Comparison of ENCODE assay signal across 9 mouse cellular contexts in genomic region chr2:152089078-152089477, GRCm38 (mm10). TPM values are rescaled to one million over a fixed set of nuclear protein-coding genes. Genes with fewer than 3 reads are reported as not detected.
DNase-seq lines count a peak whose midpoint lies in the region; ATAC-seq and TF ChIP-seq lines count a peak whose summit lies in the region.
"Had no signal": no experiment of that assay in that cellular context is flagged by ENCODE, and none has a peak within 500 bp of the region (broad histone marks: within the 10 kb centered on the region; RNA-seq: fewer than 3 reads in every experiment).

No protein-coding gene starts in this region.

- TF ChIP-seq POLR2A in thymus, adult 2 months (IDR thresholded peaks at IDR 0.05; ENCODE audit: control insufficient read depth, extremely low read depth, insufficient read depth, low read length, poor library complexity), result no peak

- no peaks in the 10 kb centered on the region for H3K9me3 ChIP-seq in heart, embryonic 10.5 days
- no peaks in the 10 kb centered on the region for H3K9me3 ChIP-seq in lung, embryonic 14.5 days (ENCODE audit: low read depth, low read length)
- H3K9me3 ChIP-seq: hindbrain, embryonic 15.5 days had no signal

- intact Hi-C loops in heart, postnatal 14 days (cut with DNase I), result loop anchor here (2.0 to 5.0 kb wide), 2 partner anchors 60 to 278 kb away; no protein-coding TSS in a partner anchor

- peaks cover 22% of the 10 kb centered on the region for H3K4me1 ChIP-seq in heart, embryonic 10.5 days
- H3K4me1 ChIP-seq in thymus, adult 2 months (replicated peaks; ENCODE audit: control insufficient read depth, insufficient read depth, low read length), result peaks cover 5% of the 10 kb centered on the region; the same call in 1 of the 2 replicates
- H3K4me1 ChIP-seq in lung, embryonic 14.5 days (ENCODE audit: insufficient read depth), result no peaks in the 10 kb centered on the region

- DNase-seq in heart, adult 8-10 months (ENCODE audit: low spot score), result peak; percentile 39
- no peak for DNase-seq in heart, embryonic 10.5 days (ENCODE audit: low spot score)
- DNase-seq in thymus, adult 2 months, result peak; percentile 23
- no peak for DNase-seq in thymus, adult 18-20 months
- peak; percentile 75 for DNase-seq in cerebellum, adult 8-10 months
- DNase-seq in heart, postnatal 14 days, result peak; percentile 44 to 68
- DNase-seq in lung, embryonic 14.5 days, result peak; percentile 76
- peak; percentile 66 for DNase-seq in testis, postnatal 10 days (ENCODE audit: low spot score)

- peaks cover 91% of the 10 kb centered on the region for H3K27me3 ChIP-seq in heart, embryonic 10.5 days (ENCODE audit: insufficient read depth, poor library complexity, severe bottlenecking)
- no peaks in the 10 kb centered on the region; the same call in 1 of the 2 replicates for H3K27me3 ChIP-seq in thymus, adult 2 months (ENCODE audit: control insufficient read depth, insufficient read depth, low read length)
- H3K27me3 ChIP-seq in lung, embryonic 14.5 days (ENCODE audit: insufficient read depth, low read length), result peaks cover 38% of the 10 kb centered on the region

- H3K9ac ChIP-seq in lung, embryonic 14.5 days, result no peak overlapping the region
- H3K9ac ChIP-seq: hindbrain, embryonic 15.5 days had no signal

- H3K4me2 ChIP-seq in lung, embryonic 14.5 days, result no peak overlapping the region
- H3K4me2 ChIP-seq: hindbrain, embryonic 15.5 days had no signal

- TF ChIP-seq CTCF in thymus, adult 2 months (IDR thresholded peaks at IDR 0.05; ENCODE audit: borderline replicate concordance, control insufficient read depth, extremely low read depth, insufficient read depth, low read length, poor library complexity), result no peak
- TF ChIP-seq CTCF in lung, embryonic 14.5 days (IDR thresholded peaks at IDR 0.05; ENCODE audit: low read depth), result peak; percentile 75

- no peak overlapping the region for H3K27ac ChIP-seq in heart, embryonic 10.5 days
- no peak overlapping the region for H3K27ac ChIP-seq in thymus, adult 2 months (ENCODE audit: control insufficient read depth, insufficient read depth, low read length)
- H3K27ac ChIP-seq in lung, embryonic 14.5 days (ENCODE audit: low read depth), result no peak overlapping the region
- H3K27ac ChIP-seq: hindbrain, embryonic 15.5 days had no signal

- no peaks in the 10 kb centered on the region for H3K36me3 ChIP-seq in heart, embryonic 10.5 days
- H3K36me3 ChIP-seq in thymus, adult 2 months (ENCODE audit: control insufficient read depth, insufficient read depth, low read length), result no peaks in the 10 kb centered on the region
- no peaks in the 10 kb centered on the region for H3K36me3 ChIP-seq in lung, embryonic 14.5 days (ENCODE audit: insufficient read depth)

- WGBS in heart, embryonic 10.5 days, result 14% methylated on average over 4 of the region's 4 CpGs
- WGBS in thymus, adult 2 months, result 6% methylated on average over 4 of the region's 4 CpGs
- WGBS in lung, embryonic 14.5 days, result 10% methylated on average over 4 of the region's 4 CpGs

- no peak for ATAC-seq in lung, embryonic 14.5 days (ENCODE audit: insufficient read depth)

- no peak overlapping the region for H3K4me3 ChIP-seq in heart, embryonic 10.5 days
- no peak overlapping the region for H3K4me3 ChIP-seq in thymus, adult 2 months (ENCODE audit: control insufficient read depth, insufficient read depth, low read length)
- H3K4me3 ChIP-seq in lung, embryonic 14.5 days (ENCODE audit: low read depth, low read length), result no peak overlapping the region
- H3K4me3 ChIP-seq: hindbrain, embryonic 15.5 days had no signal

RNA-seq across cellular contexts. Expression of gene Scrt2, which starts 7.7 kb away (rescaled TPM):
- total RNA-seq in heart, adult 8-10 months (2022), result not detected
- not detected in 2 replicates for polyA plus RNA-seq in heart, embryonic 10.5 days (2016; fragmentation: Nextera tagmentation; extraction: Ambion mirVana)
- polyA plus RNA-seq in thymus, adult 2 months (2012; rRNA removed), result 0.16 and 0.27 TPM in 2 replicates
- not detected for total RNA-seq in heart, postnatal 14 days (2021)
- not detected in 2 replicates for polyA plus RNA-seq in lung, embryonic 14.5 days (2014; fragmentation: Nextera tagmentation; extraction: Ambion mirVana)

RNA-seq across cellular contexts. Expression of gene Srxn1, which starts 16.2 kb away (rescaled TPM):
- total RNA-seq in heart, adult 8-10 months (2022), result 10 to 100 TPM; 19.5 to 33.1 (median 28.9) TPM
- 8.1 and 9.1 TPM in 2 replicates for polyA plus RNA-seq in heart, embryonic 10.5 days (2016; fragmentation: Nextera tagmentation; extraction: Ambion mirVana)
- polyA plus RNA-seq in thymus, adult 2 months (2012; rRNA removed), result 46.8 and 50.3 TPM in 2 replicates
- 10 to 100 TPM in 1 of 2 experiments, 1 to 10 TPM in 1; 9.8 to 11.9 TPM for total RNA-seq in heart, postnatal 14 days (2021)
- 5.6 and 6.6 TPM in 2 replicates for polyA plus RNA-seq in lung, embryonic 14.5 days (2014; fragmentation: Nextera tagmentation; extraction: Ambion mirVana)

RNA-seq across cellular contexts. Expression of gene Tcf15, which starts 54.3 kb away (rescaled TPM):
- 10 to 100 TPM; 21.1 to 47.5 (median 28.5) TPM for total RNA-seq in heart, adult 8-10 months (2022)
- polyA plus RNA-seq in heart, embryonic 10.5 days (2016; fragmentation: Nextera tagmentation; extraction: Ambion mirVana), result 1.9 and 7.2 TPM in 2 replicates
- 3.4 and 5.0 TPM in 2 replicates for polyA plus RNA-seq in thymus, adult 2 months (2012; rRNA removed)
- total RNA-seq in heart, postnatal 14 days (2021), result 10 to 100 TPM; 40.0 to 43.0 TPM
- polyA plus RNA-seq in lung, embryonic 14.5 days (2014; fragmentation: Nextera tagmentation; extraction: Ambion mirVana), result 9.9 and 11.0 TPM in 2 replicates

Comparison
In these comparisons a context has a peak if more than half of its experiments do, and no peak if none do; other contexts are left out.
1. DNase-seq: peak in heart, adult 8-10 months (single experiment), thymus, adult 2 months (single experiment), cerebellum, adult 8-10 months (single experiment), heart, postnatal 14 days (2 of 2), lung, embryonic 14.5 days (single experiment) and testis, postnatal 10 days (single experiment); none in heart, embryonic 10.5 days (single experiment) and thymus, adult 18-20 months (0 of 2).